Mouse (Mus musculus): ENCODE results near the gene LTO1. TPM values are rescaled to one million over a fixed set of nuclear protein-coding genes. Genes with fewer than 3 reads are reported as not detected.

LTO1 gene
- total RNA-seq, 1 experiment from 2014 or later: 76.6 TPM

DNA sequence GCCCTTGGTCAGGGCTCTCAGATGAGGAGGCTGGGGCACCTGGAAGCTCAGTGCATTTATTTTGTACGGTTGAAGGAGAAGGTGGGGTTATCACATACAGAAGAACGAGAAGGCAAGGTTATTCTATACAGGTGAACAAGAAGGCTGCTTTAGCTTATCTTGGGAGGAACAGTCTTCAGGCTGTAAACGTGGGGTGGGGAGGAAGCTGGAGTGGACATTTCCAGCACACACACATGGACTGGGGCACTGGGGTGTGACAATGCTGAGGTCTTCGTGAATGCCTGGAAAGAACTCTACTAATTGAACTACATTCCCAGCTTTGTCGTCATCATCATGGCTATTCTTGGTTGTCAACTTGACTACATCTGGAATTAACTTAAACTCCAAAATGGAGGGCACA lies 51.0 kb downstream of the LTO1 start:
- no peak for ATAC-seq (replicated peaks in 1 of 2; ENCODE audit: insufficient read depth in 1 of 2, low FRiP score in 2 of 2, low TSS enrichment in 1 of 2, low read depth in 1 of 2, poor library complexity in 2 of 2, severe bottlenecking in 2 of 2)

DNA sequence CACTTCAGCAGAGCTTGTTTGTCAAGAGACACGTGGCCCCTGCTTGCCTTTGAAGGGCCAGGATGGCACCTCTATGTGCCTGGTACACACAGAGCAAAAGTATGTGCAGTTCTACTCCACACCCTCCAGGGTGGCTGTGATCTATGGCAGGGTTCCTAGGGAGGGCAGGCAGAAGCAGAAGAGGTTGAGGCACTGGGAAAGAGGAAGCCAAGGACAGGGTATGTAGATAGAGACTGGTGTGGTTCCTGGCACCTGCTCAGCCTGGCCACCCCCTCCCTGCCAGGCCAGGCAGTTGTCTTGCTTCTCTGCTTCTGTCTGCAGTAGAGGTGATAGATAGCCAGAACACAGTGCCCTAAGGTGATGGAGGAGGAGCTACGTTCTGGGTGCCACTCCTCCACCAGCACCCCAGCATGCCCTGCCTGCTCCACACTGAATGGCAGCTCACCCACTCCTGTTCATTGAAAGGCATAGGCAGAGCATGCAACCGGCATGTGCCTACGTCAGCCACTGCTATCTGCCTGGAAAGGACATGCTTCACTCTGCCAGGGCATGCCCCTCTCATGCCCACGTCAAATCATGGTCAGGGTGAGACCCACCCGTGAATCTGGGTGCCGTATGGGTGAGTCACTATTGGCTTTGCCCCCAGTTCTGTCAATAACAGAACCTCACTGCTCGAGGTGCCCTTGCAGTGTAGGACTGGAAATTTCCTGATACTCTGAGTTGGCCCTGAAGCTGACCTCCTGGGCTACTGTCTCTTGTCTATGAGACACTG lies 56.3 kb downstream of the LTO1 start:
- ATAC-seq (replicated peaks in 1 of 2; ENCODE audit: insufficient read depth in 1 of 2, low FRiP score in 2 of 2, low TSS enrichment in 1 of 2, low read depth in 1 of 2, poor library complexity in 2 of 2, severe bottlenecking in 2 of 2): peak; percentile 90 to 92

DNA sequence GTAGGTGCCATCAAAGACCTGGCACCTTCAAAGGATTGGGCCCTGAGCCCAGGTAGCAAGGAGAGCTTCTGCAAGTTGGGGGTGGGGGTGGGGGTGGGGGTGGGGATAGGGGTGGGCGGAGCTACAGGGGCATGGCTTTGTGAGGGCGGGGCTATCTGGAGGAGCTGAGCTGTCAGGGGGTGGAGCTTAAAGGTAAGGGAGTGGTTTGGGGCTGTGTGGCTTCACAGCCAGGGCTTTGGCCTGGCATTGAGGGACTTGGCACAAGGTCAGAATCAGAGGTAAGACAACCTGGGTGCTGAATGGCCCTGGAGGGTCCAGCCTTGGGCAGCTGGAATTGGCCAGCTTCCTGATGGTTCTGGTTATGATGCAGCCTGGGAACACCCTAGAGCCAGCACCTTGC lies 56.9 kb downstream of the LTO1 start:
- no peak for ATAC-seq (replicated peaks in 1 of 2; ENCODE audit: insufficient read depth in 1 of 2, low FRiP score in 2 of 2, low TSS enrichment in 1 of 2, low read depth in 1 of 2, poor library complexity in 2 of 2, severe bottlenecking in 2 of 2)

DNA sequence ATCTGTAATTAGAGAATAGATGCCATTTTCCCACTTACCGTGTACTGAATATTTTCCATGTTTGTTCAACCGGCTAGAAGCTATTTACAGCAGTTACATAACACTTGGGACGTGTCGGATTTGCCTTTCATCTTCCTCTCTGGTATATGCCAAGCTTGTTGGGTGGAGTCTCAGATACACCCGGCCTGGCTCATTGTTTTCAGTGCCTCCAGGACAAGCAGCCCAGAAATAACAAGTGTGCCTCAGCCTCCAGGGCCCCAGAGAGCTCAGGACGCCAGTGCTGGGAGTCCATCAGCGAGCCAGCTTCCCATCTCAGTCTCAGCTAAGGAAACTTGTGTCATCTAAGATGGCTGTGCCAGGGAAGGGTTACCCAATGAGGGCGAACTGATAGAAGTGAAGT lies 58.6 kb downstream of the LTO1 start:
- ATAC-seq (replicated peaks in 1 of 2; ENCODE audit: insufficient read depth in 1 of 2, low FRiP score in 2 of 2, low TSS enrichment in 1 of 2, low read depth in 1 of 2, poor library complexity in 2 of 2, severe bottlenecking in 2 of 2): no peak

DNA sequence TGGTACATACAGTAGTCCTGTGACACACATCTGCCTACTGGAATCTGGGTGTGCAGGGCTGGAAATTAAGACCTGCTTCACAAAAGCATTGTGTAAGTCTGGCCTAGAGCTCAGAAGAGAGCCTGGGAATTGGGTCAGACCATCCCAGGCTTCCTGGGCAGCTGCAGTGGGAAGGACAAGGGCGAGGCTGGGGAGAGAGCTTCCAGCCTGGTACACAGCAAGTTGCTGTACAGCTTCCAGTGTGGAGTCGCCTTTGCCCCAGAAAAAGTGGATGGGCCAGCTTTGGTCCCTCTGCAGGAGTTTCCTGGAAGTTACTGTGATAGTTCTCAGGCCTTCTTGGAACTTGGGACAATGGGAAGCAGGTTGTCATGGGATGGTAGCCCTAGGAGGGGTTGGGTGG lies 62.2 kb downstream of the LTO1 start:
- ATAC-seq (replicated peaks in 1 of 2; ENCODE audit: insufficient read depth in 1 of 2, low FRiP score in 2 of 2, low TSS enrichment in 1 of 2, low read depth in 1 of 2, poor library complexity in 2 of 2, severe bottlenecking in 2 of 2): no peak

DNA sequence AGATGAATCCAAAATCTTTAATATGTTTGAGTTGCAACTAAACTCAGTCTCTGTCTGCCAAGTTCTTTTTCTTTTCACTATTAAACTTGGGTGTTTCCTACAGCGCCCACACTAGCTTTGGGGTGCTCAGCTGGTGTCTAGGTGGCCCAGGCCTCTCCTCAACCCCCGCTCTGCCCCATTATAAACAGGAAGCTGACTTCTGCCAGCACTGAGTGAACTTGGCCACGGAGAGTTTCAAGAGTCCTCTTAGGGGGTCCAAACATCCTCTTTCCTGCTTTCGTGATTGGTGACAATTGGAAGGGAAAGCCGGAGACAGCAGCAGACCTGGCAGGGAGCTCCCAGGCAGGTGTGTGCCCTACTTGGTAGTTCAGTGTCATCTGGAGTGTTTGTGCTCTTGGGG lies 64.9 kb downstream of the LTO1 start:
- ATAC-seq (replicated peaks in 1 of 2; ENCODE audit: insufficient read depth in 1 of 2, low FRiP score in 2 of 2, low TSS enrichment in 1 of 2, low read depth in 1 of 2, poor library complexity in 2 of 2, severe bottlenecking in 2 of 2): peak; percentile 47 to 58; a peak in 3 of 4 replicates

Other genes starting within 250 kb of the LTO1 start
- gene Ano1, start 163.1 kb upstream of the LTO1 start, total RNA-seq (2017): 0.50 TPM in 1 of 2 replicates, not detected in the other
- gene Fgf3, start 77.0 kb upstream of the LTO1 start, total RNA-seq (2017): 3.8 and 6.2 TPM in 2 replicates
- not detected in 2 replicates for gene Fgf4, start 67.7 kb upstream of the LTO1 start, total RNA-seq (2017)
- gene Fgf15, start 18.6 kb upstream of the LTO1 start, total RNA-seq (2017): not detected in 2 replicates
- 19.3 and 21.9 TPM in 2 replicates for gene Ccnd1, start 24.8 kb downstream of the LTO1 start, total RNA-seq (2017)

Measured in hematopoietic stem cell, adult 5-6 weeks (primary cell).